Mouse (Mus musculus): ENCODE data around the gene Opa3. TPM values are rescaled to one million over a fixed set of nuclear protein-coding genes. Genes with fewer than 3 reads are reported as not detected.
A peak's percentile ranks its signal among the peaks of the same experiment; 100 is the strongest.

Opa3 gene
- total RNA-seq, 2 experiments from 2014 or later, result 54.7 to 60.0 TPM

DNA sequence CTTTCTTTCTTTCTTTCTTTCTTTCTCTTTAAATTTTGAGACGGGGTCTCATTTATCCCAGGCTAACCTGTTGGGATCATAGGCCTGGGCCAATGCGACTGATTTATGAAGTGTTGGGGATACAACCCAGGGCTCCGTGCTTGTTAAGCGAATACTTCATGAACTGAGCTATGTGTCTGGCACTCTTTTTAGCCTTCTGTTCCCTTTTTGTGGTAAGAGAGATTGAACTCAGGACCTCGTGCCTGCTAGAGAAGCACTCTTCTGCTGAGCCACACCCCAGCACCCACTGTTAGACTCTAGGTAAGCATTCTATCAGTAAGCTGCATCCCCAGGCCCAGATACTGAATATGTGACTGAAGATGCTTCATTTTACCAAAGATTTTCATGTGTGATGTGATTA lies 10.6 kb upstream of the Opa3 start:
- DNase-seq, result no peak

DNA sequence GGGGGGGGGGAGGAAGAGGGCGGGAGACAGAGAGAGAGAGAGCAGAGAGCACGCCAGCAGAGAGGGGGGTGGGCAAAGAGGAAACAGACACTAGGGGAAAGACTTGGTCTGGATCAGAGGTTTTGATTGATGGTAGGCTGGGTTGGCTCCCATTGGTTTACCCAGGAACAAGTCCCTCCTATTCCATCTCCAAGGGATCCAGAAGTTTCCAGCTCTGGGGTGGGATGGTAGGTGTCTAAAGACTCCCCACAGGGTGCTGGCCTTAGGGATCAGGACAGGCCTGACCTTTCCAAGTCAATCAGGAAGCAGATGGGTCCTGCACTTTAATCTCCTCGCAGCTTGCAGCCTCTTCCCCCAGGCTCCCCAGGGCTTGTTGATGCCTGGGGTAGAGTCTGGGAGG lies 10.2 kb upstream of the Opa3 start:
- DNase-seq, result no peak

DNA sequence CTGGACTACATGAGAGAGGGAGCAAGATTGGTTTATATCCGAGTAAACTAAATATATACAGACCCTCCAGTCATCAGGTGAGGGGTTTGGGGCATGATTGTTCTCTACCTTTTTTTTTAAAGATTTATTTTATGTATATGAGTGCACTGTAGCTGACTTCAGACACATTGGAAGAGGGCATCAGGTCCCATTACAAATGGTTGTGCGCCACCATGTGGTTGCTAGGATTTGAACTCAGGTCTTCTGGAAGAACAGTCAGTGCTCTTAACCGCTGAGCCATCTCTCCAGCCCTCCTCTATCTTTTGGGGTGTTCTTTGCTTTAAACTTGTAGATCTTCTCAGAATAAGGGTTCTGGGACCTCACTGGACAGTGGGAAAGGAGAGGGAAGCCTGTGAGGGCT lies 8.1 kb upstream of the Opa3 start:
- no peak for DNase-seq

DNA sequence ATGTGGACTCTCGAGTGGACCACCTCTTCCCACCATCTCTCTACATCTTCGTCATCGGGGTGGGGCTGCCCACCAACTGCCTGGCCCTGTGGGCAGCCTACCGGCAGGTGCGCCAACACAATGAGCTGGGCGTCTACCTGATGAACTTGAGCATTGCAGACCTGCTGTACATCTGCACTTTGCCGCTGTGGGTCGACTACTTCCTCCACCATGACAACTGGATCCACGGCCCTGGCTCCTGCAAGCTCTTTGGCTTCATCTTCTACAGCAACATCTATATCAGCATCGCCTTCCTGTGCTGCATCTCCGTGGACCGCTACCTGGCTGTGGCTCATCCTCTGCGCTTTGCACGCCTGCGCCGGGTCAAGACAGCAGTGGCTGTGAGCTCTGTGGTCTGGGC lies 5.9 kb upstream of the Opa3 start:
- DNase-seq, result no peak

DNA sequence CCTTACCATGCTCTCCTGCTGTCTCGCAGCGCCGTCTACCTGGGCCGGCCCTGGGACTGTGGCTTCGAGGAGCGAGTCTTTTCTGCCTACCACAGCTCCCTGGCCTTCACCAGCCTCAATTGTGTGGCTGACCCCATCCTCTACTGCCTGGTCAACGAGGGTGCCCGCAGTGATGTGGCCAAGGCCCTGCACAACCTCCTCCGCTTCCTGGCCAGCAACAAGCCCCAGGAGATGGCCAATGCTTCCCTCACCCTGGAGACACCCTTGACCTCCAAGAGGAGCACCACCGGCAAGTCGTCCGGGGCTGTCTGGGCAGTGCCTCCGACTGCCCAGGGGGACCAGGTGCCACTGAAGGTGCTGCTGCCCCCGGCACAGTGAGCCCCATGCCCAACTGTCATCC lies 5.3 kb upstream of the Opa3 start:
- no peak for DNase-seq

DNA sequence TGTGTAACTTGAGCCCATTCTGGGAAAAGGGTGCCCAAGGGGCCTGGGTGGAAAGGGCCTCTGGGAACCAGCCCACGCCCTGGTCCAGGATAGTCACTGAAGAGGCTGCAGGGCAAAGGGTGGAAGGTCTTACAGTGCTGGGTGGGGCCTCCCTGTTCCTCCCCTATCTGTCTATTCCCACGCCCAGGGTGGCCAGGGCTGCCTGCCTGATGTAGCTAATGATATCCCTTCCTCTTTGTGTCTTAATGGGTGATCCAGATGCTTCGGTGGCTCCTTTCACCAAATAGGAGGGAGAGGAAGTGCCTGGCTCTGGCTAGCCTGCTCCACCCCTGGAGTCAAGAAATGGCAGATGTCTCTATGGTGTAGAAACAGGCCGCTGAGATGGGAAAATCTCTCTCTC lies 3.2 kb upstream of the Opa3 start:
- no peak for DNase-seq

DNA sequence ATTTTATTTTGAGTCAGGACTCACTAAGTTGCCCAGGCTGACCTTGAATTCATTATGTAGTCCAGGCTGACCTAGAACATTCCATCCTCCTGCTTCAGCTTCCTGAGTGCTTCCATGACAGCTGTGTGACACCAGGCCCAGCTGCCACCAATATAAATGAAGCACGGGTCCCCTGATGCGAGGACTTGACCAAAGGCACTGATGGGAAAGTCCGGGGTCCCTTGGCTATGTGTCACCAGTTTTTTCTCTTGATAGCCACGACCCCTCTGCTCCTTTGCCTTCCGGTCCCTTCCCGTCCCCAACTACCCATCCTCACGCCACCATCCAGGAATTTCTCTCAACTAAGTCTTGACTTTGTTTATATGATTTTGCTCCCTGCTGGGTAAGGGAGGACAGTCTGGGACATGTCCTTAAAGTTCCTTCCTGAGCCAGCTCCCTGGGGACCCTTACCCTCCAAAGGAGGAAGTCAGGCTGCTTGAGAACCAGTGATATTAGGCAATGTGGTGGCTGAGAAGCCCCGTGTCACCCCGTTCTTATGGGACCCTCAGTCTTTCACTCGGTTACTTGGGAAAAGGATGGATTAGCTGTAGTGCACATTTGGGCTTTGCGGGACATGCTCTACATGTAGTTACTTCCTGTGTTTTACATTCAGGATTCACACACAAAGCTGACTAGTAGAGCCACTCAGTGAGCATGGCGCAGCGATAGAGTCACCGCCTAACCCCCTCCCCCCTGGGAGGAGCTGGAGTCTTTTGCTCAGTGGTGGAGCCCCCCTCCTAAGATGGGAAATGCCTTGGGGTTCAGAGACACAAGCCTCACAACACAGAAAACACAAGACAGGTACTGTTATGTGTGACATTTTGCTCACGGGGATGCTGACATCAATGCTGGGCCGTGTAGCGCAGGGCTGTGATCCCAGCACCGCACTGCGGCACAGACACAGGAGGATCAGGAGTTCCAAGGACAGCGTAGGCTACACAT lies 1.0 kb upstream of the Opa3 start:
- DNase-seq, result peak; percentile 42

DNA sequence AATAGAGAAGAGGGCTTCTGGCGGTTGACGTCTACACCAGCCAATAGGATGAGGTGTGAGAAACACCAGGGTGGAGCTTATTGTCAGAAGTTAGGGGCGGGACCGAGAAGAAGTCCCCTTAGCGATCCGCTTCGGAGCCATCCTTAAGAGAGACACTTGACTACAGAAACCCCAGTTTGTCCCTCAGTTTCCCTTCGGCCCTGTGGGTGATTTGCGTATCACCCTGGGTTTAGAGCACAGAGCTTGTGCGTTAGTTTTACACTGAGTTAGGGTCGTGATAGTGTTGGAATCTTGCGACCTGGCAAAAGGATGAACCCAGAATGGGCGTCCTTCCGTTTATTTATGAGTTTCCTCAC lies 637 bp downstream of the Opa3 start:
- no peak for DNase-seq

DNA sequence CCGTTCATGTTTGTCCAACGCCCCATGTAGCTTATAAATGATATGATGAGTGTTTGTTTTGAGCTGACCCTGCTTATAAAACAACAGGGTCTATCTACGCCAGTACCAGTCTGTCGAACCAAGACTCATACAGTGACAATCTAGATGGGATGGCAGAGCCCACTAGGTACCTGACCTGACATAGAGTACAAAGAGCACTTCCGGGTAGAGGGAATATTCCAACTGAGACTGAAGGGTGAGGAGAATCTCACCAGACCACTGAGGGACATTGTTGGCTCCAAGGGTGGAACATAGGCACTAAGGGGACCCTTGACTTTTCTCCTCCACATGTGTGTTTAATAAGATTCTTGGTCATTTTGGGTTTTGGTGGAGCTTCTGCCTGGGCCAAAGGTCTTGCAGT lies 1.3 kb downstream of the Opa3 start:
- DNase-seq, result no peak

DNA sequence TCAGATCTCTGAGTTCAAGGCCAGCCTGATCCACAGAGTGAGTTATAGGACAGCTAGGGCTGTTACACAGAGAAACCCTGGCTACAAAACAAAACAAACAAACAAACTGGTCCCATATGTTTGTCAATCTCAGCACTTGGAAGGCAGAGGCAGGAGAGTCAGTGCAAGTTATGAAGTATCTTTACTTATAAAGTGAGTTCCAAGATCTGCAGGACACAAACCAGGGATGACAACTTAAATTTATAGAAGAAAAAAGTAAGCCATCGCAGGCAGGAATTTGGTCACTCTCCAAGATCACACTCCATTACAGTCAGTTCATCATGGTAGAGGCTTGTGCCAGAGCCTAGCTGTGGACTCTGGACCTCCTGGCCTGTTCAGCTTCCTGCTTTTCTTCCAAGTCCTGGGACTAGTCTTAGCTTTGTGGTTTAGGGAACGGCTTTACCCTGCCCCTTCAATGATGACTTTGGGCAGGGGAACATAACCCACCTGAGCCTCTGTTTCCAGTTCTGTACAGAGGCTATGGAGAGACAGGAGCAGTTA lies 2.0 kb downstream of the Opa3 start:
- no peak for DNase-seq

DNA sequence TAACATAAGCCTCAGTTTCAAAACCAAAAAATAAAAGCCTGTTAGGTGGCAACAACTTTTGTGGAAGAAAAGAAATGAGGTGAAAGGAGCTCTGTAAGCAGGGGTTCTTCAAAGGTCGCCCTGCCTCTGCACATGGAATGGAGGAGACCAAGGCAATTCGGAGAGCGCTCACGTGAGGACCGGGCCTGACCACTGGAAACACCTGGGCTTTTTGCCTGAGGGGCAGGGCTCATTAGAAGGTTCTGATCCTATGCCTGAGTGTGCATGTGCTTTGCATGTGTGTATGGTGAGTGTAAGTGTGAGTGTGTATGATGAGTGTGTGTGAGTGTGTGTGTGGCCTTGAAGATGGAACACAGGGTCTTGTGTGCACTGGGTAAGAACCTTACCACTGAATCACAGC lies 2.8 kb downstream of the Opa3 start:
- no peak for DNase-seq

DNA sequence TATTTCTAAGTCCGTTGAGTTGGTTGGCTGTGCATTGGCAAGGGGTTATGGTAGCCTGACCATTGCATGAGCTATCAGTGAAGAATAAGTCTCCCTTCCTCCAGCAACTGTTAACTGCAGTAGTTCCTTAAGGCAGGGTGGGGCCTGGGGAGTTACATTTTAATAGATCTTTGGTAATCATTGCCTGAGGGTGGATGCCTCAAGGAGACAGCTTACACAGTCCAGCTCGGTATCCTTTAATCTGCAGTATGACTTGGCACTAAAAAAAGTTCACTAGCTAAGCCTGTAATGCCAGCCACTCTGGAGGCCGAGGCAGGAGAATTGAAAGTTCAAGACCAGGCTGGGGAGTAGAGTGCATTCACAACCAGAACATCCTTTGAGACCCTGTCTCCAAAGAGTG lies 3.7 kb downstream of the Opa3 start:
- no peak for DNase-seq

DNA sequence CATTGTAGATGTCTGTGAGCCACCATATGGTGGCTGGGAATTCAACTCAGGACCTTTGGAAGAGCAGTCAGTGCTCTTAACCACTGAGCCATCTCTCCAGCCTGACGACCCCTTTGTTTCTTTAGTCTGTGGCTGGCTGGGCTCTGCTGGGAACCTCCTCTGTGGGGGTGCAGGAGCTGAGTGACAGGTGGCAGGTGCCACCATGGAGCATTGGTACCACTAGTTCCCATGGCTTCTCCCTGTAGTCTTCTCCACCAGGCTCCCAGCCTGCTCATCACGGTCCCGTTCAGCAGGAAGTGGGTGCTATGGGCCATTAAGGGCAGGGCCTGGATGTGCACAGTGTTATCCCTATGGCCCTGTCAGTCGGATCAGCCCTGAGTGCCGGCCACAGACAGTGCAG lies 6.5 kb downstream of the Opa3 start:
- DNase-seq, result no peak

DNA sequence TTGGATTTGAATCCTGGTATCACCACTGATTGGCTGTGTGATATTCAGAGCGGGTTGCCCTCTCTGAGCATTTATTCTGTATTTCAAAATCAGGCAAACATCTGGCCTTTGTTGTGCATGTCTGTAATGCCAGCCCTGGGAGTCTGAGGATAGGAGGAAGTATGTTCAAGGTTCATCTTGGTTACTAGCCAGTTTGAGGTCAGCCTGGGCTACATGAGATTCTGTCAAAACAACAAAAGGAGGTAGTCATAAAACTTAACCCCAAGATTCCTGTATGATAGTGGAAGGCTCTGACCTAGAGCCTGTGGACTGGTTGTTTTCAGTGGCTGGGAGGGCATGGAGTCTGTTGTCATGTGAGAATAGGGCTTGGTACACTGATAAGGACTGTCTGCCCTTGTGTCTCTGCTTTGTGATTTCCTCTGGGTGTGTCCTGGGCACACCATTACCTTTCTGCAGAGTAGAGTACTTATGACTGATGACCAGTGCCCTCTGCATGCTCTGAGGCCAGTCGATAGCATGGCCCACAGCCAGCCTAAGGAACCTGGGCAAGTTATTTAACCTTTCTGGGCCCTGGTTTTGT lies 7.0 kb downstream of the Opa3 start:
- no peak for DNase-seq

DNA sequence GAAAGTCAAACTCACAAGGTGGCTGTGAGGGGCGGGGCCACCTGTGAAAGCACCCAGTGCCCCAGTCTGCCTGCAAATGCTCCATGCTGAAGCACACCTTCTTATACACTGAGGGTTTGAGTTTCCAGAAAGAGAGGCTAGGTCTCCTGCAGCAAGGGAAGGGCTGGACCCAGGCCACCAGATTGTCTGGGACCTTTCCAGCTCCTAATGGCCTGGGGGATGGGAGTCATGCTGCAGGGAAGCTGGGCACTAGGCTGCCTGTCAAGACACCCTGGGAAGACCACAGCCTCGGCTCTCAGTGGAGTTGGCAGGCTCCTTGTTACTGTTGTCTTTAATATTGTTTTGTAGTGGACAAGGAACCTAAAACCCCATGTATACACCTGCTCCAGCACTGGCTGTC lies 8.3 kb downstream of the Opa3 start:
- DNase-seq, result peak; percentile 60

DNA sequence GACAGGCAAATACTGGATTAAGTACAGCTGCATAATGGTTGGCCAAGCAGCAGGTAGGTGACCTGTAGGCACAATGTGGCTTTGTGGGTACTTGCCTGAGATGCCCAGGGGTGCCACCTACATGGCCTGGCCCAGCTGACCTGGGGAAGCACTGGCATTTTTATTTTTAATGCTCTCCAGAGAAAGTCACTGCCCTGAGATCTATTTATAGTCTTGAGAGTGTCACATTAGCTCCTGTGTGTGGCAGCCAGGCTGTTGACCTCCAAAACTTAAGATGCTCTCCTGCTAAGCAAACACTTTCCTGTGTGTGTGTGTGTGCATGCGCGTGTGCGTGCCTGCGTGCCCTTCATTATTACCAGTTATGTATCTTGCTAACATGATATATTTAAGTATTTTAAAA lies 10.2 kb downstream of the Opa3 start:
- DNase-seq, result no peak

DNA sequence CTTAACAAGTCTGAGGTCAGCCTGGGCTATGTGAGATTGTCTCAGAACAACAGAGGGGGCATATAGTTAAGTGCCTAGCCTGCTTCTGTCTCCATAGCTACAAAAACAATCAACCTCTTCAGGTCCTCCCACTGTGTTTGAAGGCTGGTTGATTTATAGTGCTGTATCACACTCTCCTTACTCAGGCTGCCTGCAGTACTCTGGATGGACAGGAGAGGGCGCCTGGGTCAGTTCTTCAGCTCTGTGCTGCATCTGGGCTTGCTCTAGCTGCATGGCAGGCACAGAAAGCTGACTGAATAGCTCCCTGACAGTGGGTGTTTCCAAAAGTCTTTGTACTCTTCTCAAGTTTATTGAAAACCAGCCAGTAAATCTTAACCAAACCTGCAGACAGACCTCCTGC lies 11.3 kb downstream of the Opa3 start:
- DNase-seq, result peak; percentile 95

DNA sequence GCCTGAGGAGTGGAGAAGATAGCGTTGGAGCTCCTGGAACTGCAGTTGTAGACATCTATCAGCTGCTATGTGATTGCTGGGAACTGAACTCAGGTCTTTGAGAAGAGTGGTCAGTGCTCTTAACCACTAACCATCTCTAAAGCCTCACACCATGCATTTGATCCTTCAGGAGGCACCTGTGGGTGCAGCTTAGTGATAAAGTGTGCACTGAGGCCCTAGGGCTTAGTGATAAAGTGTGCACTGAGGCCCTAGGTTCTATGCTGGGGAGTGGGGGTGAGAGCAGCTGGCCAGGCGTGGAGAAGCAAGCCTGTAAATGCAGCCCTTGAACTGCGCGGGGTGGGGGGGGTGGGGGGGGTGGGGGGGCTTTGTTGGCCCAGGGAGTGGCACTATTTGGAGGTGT lies 11.9 kb downstream of the Opa3 start:
- DNase-seq, result no peak

DNA sequence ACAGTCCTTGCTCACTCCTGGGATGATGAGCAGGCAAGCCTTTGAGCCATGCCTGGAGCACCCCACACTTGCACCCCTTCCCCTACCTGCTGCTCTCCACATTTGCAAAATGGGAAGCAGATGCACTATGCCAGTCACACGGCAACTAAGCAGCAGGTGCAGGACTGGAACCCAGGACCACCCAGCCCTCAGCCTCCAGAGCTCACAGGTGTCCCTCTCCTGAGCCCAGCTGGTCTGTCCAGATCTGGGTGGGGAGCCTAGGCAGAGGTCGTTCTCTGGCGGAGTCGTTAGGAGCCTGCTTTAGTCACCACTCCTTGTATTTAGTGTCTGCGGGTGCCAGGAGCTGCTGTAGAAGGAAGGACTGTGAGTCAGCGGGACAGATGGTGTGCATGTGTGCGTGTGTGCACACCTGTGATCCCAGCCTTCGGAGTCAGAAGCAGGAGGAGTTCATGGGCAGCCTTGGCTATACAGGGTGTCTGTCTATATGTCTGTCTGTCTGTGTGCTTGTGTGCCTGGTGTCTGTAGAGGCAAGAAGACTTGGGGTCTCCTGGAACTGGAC lies 12.8 kb downstream of the Opa3 start:
- DNase-seq, result no peak

DNA sequence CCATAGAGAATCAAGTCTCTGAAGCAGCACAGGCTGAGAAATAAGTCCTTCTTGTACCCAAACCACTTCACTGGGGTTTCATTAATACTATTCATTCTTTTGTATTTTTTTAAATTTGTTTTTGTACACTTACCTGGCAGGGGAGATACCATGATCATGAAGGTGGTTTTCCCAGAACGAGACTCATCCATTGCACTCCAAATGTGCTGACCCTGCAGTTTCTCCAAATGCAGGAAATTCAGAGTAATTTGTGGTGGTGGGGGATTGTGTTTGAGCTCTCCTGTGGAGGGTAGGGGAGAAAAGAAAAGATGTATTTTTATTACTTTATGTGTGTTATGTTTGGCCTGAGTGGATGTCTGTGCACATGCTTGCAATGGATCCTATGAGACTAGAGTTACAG lies 13.9 kb downstream of the Opa3 start:
- no peak for DNase-seq

DNA sequence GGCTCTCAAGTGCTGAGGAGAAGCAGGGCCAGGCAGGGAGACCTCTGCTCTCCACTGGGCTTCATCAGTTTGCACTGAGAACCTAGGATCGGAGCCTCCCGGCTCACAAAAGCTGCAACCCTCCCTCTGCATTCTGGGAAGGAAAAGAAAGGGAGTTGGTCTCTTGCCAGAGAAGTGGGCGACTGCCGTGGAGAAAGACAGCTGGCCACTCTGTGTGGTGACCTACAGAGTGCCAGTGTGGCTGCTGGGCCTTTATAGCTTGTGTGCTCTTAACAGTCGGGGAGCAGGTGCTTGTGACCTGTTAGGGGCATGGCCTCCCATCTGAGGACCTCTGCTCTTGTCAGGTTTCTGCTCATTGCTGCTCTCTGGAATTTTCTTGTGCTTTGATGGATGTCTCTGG lies 15.7 kb downstream of the Opa3 start:
- no peak for DNase-seq

DNA sequence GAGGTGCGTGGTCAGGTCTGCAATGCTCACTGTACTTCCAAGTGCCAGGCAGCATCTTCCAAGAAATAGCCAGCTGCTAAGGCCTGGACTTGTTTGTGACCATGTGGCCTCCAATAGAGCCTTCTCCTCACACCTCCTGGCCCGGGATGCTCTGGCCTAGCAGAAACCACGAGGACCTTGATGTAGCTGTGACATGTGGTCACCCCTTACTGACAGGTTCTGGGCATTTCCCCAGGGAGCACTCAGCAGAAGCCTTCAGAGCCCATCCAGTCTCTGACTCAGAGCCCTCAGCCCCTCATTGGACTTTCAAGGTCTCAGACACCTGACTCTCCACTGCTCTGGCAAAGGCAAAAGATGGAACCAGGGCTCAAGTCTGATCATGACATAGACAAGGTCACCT lies 16.9 kb downstream of the Opa3 start:
- no peak for DNase-seq

DNA sequence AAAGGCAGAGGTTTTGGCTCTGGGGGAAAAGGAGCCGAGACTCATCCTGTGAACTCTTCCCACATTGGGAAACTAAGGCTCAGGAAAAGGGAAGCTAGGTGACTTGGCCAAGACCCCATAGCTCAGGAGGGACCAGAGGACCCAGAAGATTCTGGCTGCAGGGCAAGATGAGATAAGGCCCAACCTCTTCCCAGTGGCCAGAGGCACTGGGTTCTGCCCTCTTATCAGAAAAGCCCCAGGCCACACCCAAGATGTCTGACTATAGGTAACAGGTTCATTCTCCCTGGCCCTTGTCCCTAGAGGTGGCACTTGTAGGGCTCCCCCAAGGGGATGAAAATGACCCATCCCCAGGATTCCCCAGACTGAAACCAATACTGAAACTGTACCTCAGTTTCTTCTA lies 18.7 kb downstream of the Opa3 start:
- DNase-seq, result no peak

DNA sequence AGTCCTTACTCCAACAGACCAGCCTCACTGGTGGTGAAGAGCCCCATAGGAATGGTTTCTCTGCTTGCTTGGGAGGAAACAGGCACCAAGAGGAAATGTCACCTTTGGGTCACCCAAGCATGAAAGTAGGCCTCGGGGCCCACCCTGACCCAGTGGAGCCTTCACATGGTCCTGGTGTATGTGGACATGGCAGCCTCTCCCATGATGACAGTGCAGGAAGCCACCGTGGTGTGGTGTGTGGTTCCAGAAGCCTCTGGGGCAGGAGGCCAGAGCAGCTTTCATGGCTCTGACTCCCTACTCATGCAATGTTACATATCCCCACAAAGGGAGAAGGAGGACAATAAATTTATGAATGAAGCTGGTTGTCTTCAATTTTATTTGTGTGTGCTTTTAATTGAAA lies 19.4 kb downstream of the Opa3 start:
- DNase-seq, result no peak

Measured in heart, postnatal 4 days (tissue).